Mouse (Mus musculus): ENCODE results near the gene Degs2. TPM values are rescaled to one million over a fixed set of nuclear protein-coding genes. Genes with fewer than 3 reads are reported as not detected.
A peak's percentile ranks its signal among the peaks of the same experiment; 100 is the strongest.

The Degs2 gene
- polyA plus RNA-seq, 1 experiment from 2014 or later: 0.15 TPM

DNA sequence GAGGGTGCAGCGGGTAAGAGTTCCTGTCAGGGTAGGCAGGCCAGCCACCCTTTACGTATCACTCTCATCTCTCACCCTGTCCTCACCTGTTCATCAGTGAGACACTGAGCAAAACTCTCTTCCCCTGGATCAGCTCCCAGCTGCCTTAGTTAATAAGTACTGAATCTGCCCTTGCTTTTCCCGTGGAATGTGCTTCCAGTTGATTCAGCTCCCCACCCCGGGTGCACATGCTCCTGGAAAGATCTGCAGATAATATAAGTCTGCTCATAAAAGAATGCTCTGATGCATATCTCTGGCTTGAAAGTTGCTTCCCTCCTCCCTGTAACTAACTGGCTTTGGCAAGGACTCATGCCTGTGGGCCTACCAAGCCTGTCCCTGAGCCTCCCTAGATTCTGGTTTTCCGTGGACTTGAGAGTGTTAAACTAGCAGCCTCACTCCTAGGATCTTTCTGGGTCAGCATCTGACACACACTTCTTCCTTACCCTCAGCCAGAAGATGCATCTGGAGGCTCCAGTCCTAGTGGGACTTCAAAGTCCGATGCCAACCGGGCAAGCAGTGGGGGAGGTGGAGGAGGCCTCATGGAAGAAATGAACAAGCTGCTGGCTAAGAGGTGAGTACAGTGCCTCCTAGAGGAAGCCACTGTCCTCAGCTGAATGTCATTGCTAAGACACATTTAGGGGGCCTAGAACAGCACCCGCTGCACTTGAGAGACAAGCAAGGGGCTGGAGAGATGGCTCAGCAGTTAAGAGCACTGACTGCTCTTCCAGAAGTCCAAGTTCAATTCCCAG is 26.3 kb downstream of the Degs2 start:
- no peaks in the 10 kb centered on the region for H3K4me1 ChIP-seq
- no peak overlapping the region for H3K4me2 ChIP-seq
- 72% methylated on average over 8 of the region's 8 CpGs for WGBS (ENCODE audit: insufficient replicate concordance)
- H3K27me3 ChIP-seq (replicated peaks): no peaks in the 10 kb centered on the region
- H3K9ac ChIP-seq: no peak overlapping the region
- H3K36me3 ChIP-seq: peaks cover 25% of the 10 kb centered on the region
- H3K4me3 ChIP-seq: no peak overlapping the region
- no peak overlapping the region for H3K27ac ChIP-seq
- H3K9me3 ChIP-seq (replicated peaks): no peaks in the 10 kb centered on the region
- ATAC-seq: 0 out of 2 replicates have a peak, but pooled peaks have one; percentile 41

DNA sequence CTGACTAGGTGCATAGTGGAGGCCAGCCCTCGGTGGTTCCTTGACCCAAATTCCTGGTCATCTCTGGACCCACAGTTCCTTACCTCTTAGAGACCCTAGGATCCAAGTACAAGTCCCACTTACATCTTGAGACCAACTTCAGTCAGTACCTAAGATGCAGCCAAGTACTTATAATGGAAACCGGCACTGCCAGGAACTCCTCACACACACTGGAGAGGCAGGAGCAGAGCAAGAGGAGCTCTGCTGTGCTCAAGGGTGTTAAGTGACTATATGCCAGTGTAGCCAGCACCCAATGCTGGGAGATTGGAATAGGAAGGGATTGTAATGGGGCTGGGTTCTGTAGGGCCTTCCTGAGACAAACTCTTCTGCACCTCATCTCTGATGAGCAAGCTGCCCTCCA is 27.2 kb downstream of the Degs2 start:
- H3K36me3 ChIP-seq: peaks cover 23% of the 10 kb centered on the region
- no peak overlapping the region for H3K27ac ChIP-seq
- H3K9me3 ChIP-seq (replicated peaks): no peaks in the 10 kb centered on the region
- H3K4me1 ChIP-seq: no peaks in the 10 kb centered on the region
- 71% methylated on average over 2 of the region's 2 CpGs for WGBS (ENCODE audit: insufficient replicate concordance)
- H3K4me2 ChIP-seq: no peak overlapping the region
- no peak for ATAC-seq
- H3K9ac ChIP-seq: no peak overlapping the region
- no peak overlapping the region for H3K4me3 ChIP-seq
- no peaks in the 10 kb centered on the region for H3K27me3 ChIP-seq (replicated peaks)

DNA sequence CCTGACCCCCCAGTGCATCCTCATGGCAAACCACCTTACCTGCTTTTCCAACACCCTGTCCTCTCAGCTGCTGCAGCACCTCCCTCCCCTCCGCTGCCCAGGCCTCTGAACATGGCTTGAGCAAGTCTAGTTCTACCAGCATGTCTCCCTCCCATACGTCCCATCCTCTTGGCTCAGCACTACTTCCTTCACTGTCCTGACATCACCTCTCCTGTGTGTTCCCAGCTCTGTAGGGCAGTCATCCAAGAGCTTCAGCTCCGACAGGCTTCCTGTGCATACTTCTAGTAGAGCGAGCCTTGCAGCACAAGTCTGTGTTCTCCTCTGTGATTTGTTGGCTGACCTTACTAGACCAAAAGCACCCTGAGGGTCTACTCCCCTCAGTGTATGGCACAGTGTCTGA is 27.6 kb downstream of the Degs2 start:
- Histone ChIP-seq H3K36me3 (peaks cover 18% of the 10 kb centered on the region), H3K9ac (no peak overlapping the region), H3K4me1 (no peaks in the 10 kb centered on the region), H3K4me3 (no peak overlapping the region), H3K27me3 (replicated peaks) (no peaks in the 10 kb centered on the region), H3K27ac (no peak overlapping the region), H3K9me3 (replicated peaks) (no peaks in the 10 kb centered on the region), H3K4me2 (no peak overlapping the region)
- 74% methylated on average over 4 of the region's 4 CpGs for WGBS (ENCODE audit: insufficient replicate concordance)
- ATAC-seq: no peak

DNA sequence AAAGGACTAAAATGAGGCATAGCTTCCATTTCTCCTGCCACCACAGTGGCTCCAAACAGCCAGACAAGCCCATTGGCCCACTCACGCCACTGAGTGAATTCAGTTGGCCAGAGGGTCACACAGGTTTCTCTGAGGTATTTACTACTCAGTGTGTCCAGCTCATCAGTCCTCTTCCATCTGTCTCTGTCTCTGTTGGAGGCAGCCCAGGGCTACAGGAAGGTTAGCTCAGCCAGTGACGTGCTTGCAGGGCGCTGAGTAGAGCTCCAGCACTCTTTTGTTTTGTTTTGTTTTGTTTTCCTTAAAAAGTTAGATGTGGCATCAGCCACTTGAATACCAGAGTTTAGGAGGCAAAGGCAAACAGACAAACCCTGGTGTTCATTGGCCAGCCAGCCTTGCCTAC is 28.6 kb downstream of the Degs2 start:
- WGBS (ENCODE audit: insufficient replicate concordance): 69% methylated on average over 3 of the region's 3 CpGs
- Histone ChIP-seq H3K36me3 (peaks cover 10% of the 10 kb centered on the region), H3K9ac (no peak overlapping the region), H3K4me2 (no peak overlapping the region), H3K4me1 (no peaks in the 10 kb centered on the region), H3K9me3 (replicated peaks) (no peaks in the 10 kb centered on the region), H3K27me3 (replicated peaks) (no peaks in the 10 kb centered on the region), H3K27ac (no peak overlapping the region), H3K4me3 (no peak overlapping the region)
- ATAC-seq: no peak

DNA sequence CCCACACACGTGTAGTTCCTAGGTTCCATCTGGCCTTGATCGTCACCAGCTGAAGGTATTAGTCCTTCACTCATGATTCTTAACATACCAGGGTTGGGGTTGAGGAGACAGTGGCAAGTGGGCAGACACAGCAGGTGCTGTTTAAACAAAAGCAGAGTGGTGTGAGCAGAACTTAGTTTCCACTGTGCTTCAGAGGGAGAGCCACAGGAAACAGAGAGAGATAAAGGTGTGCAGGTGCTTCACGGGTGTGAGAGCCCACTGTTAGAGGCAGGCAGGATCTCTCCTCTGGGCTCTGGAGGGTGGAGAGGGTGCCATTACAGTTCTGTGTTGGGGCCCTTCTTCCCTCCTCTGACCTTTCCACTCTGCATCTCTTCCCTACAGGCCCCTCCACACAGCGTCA is 29.2 kb downstream of the Degs2 start:
- Histone ChIP-seq H3K9ac (no peak overlapping the region), H3K4me2 (no peak overlapping the region), H3K4me3 (no peak overlapping the region), H3K36me3 (peaks cover 8% of the 10 kb centered on the region; the same call in 1 of the 2 replicates), H3K9me3 (replicated peaks) (no peaks in the 10 kb centered on the region), H3K4me1 (no peaks in the 10 kb centered on the region), H3K27ac (no peak overlapping the region), H3K27me3 (replicated peaks) (no peaks in the 10 kb centered on the region)
- ATAC-seq: no peak
- WGBS (ENCODE audit: insufficient replicate concordance): 63% methylated on average over 4 of the region's 4 CpGs

DNA sequence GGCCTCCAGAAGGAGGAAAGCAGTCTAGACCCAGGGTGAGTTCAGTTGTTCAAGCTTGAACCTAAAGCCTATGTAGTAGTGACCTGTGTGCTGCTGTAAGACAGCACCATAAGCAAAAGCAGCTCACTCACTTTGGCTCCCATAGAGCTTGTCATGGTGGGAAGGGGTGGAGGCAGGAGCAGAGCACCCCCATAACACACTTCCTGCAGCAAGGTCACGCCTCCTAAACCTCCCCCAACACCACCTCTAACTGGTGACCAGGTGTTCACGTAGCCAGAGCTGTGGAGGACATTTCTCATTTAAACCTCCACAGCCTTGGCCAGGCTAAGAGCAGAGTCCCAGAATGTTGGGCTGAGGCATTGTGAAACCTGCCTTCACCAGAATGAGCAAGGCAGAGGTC is 30.6 kb downstream of the Degs2 start:
- WGBS (ENCODE audit: insufficient replicate concordance): 59% methylated on average over 2 of the region's 2 CpGs

DNA sequence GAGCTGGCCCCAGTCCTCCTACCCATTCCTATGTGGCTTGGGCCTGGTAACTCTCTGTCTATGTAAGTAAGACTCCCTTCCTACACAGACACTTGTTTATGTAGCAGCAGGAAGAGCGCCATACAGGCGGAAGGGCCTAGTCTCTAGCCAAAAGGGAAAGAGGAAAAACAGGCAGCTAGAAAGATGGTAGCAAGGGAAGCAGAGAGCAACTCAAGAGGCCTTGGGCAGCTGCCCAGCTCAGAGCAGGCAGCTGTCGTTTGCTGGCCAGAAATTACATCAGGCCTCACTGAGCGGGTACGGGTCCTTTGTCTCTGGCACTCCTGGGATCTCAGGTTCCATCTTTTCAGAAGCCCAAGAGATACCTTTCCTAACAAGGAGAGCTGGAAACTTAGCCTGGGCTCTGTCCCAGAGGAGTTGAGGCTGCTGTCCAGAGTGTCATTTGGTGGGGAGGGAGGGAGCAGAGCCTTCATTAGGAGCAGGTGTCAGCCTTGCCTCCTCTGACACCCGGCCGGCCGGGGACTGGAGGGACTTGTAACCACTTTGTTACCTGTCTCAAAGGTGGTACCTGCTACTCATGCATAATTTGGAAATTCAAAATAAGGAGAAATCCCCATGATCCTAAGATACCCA is 33.4 kb downstream of the Degs2 start:
- no peak overlapping the region for H3K27ac ChIP-seq
- H3K36me3 ChIP-seq: peaks cover 4% of the 10 kb centered on the region; the same call in 1 of the 2 replicates
- H3K4me1 ChIP-seq: no peaks in the 10 kb centered on the region
- 85% methylated on average over 8 of the region's 8 CpGs for WGBS (ENCODE audit: insufficient replicate concordance)
- H3K9ac ChIP-seq: no peak overlapping the region
- H3K4me3 ChIP-seq: no peak overlapping the region
- H3K9me3 ChIP-seq (replicated peaks): no peaks in the 10 kb centered on the region
- ATAC-seq: no peak
- no peaks in the 10 kb centered on the region for H3K27me3 ChIP-seq (replicated peaks)
- no peak overlapping the region for H3K4me2 ChIP-seq

More for the DNA sequence above, 30.6 kb downstream of the Degs2 start:
- Histone ChIP-seq H3K4me2 (no peak overlapping the region), H3K9ac (no peak overlapping the region), H3K27ac (no peak overlapping the region), H3K36me3 (peaks cover 4% of the 10 kb centered on the region; the same call in 1 of the 2 replicates), H3K27me3 (replicated peaks) (no peaks in the 10 kb centered on the region), H3K4me3 (no peak overlapping the region), H3K9me3 (replicated peaks) (no peaks in the 10 kb centered on the region), H3K4me1 (no peaks in the 10 kb centered on the region)
- no peak for ATAC-seq

DNA sequence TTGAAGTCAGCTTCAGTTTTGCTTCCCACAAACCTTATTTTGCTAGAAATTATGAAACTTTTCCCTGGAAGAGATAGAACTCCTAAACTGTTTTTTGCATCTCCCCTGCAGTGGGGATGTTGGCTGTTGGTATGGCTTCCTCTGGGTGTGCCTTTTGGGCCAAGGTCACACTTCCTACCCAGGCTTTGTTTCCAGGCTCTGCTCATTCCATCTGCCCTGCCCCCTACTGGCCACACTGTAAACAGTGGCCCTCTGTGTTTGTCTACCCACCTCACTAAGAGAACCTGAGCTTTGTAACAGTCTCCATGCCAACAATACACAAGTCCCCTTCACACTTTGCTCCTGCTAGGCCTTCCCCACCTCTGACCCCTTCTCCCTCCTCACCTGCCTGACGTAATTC is 44.8 kb downstream of the Degs2 start:
- Histone ChIP-seq H3K4me3 (no peak overlapping the region), H3K27me3 (replicated peaks) (no peaks in the 10 kb centered on the region), H3K36me3 (peaks cover 14% of the 10 kb centered on the region; the same call in 1 of the 2 replicates), H3K4me1 (peaks cover 34% of the 10 kb centered on the region), H3K27ac (no peak overlapping the region), H3K9me3 (replicated peaks) (no peaks in the 10 kb centered on the region), H3K9ac (no peak overlapping the region), H3K4me2 (no peak overlapping the region)
- peak; percentile 48; the same call in 1 of the 2 replicates for ATAC-seq
- WGBS (ENCODE audit: insufficient replicate concordance): 58% methylated on average over 1 of the region's 1 CpGs

DNA sequence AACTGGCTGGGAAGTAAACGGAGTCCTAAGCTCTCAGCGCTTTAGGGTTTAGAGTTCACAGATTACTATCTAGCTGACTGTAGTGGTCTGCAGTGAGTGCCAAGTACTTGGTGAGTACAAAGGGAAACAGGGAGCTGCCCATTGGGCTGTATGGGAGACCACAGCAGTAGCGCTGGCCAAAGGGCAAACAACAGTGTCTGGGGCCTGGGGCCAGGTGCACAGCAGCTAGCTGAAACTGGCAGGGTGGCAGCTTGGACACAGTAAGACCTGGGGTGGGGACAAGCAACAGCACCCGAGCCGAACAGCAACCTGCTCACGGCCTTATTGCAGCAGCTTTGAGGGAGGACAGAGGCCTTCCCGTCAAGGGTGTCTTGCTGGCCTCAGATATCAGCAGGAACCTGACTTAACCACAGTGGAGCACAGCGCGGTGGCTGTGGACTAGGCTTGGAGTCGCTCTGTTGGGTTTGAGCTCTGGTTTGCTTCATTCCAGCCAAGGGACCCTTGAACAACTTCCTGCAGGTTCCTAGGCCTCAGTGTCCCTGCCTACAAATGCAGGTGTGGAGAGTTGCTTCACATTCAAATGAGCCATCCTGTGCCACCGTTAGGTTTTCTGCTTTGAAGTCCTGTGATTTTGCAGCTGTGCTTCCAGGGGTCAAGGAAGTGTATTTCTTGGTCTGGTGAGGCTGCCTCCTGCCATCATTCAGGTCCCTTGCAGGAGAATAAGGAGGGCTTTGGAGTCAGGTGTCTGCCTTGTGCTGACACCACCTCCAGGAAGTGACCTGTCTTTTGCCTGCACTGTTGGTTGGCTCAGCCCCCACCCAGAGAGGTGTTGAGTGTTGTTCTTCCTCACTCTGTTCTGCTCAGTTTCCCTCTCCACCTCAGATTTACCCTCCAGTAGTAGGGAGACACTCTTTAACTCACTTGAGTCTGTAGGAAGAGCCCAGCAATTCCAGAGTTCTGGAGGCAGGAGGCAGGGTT is 48.5 kb downstream of the Degs2 start:
- Histone ChIP-seq H3K9me3 (replicated peaks) (no peaks in the 10 kb centered on the region), H3K4me2 (no peak overlapping the region), H3K36me3 (peaks cover 29% of the 10 kb centered on the region), H3K27me3 (replicated peaks) (no peaks in the 10 kb centered on the region), H3K4me3 (no peak overlapping the region), H3K4me1 (peaks cover 40% of the 10 kb centered on the region), H3K9ac (no peak overlapping the region), H3K27ac (peak overlapping the region; percentile 34; the same call in 1 of the 2 replicates)
- WGBS (ENCODE audit: insufficient replicate concordance): 28% methylated on average over 11 of the region's 11 CpGs
- peak; percentile 49 for ATAC-seq

DNA sequence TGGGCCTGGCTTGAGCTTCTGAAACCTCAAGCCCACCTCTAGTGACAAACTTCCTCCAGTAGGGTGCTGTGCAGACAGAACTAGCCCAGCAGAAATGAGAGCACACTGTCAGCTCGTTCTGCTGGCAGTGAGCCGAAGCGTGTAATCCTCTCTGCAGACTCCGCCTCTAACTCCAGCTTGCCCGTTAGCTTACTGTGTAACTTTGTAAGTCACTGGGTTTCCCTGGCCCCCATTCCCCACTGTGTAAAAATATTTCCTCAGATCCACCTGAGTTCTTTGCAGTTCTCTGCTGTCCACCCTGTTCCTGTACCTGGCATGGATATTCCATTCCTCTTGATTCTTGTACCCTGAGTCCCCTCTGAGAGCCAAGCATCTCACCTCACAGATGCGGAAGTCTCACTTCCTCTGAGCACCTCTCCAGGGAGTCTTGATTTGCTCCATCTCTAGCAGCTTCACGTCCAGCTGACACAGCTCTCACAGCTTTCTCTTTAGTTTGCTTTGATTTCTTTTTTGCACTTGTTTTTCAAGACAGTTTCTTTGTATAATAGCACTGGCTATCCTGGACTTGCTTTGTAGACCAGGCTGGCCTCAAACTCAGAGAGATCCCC is 51.0 kb downstream of the Degs2 start:
- Histone ChIP-seq H3K9me3 (replicated peaks) (no peaks in the 10 kb centered on the region), H3K4me1 (peaks cover 29% of the 10 kb centered on the region), H3K4me2 (no peak overlapping the region), H3K27ac (no peak overlapping the region), H3K4me3 (no peak overlapping the region), H3K27me3 (replicated peaks) (no peaks in the 10 kb centered on the region), H3K9ac (no peak overlapping the region), H3K36me3 (peaks cover 29% of the 10 kb centered on the region)
- no peak for ATAC-seq
- 66% methylated on average over 7 of the region's 7 CpGs for WGBS (ENCODE audit: insufficient replicate concordance)

DNA sequence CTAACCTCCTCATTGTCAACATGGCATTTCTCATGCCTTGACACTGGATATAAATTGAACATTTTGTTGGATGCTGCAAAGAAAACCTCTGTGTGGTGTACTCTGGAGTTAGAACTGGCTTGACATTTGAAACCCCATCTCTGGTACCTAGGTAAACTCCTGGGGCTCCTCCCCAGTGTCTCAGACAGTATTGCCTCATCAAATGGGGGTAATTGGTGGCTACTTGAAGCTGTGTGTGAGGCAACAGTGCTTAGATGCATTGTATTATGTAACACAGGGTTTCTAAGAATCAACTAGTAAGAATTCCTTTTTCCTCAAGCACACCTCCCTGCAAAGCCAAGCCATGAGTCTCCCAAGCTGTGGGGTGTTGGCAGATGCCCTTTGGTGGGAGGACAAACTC is 54.3 kb downstream of the Degs2 start:
- H3K9me3 ChIP-seq (replicated peaks): no peaks in the 10 kb centered on the region
- H3K27me3 ChIP-seq (replicated peaks): no peaks in the 10 kb centered on the region
- peaks cover 15% of the 10 kb centered on the region; the same call in 1 of the 2 replicates for H3K36me3 ChIP-seq
- H3K4me1 ChIP-seq: 0 out of 2 replicates have a peak, but pooled peaks cover 6% of the 10 kb centered on the region
- no peak overlapping the region for H3K4me3 ChIP-seq
- H3K27ac ChIP-seq: no peak overlapping the region
- no peak overlapping the region for H3K4me2 ChIP-seq
- no peak for ATAC-seq
- H3K9ac ChIP-seq: no peak overlapping the region
